Mouse (Mus musculus): ENCODE results near the gene Pou5f1.

Gene Pou5f1

DNA sequence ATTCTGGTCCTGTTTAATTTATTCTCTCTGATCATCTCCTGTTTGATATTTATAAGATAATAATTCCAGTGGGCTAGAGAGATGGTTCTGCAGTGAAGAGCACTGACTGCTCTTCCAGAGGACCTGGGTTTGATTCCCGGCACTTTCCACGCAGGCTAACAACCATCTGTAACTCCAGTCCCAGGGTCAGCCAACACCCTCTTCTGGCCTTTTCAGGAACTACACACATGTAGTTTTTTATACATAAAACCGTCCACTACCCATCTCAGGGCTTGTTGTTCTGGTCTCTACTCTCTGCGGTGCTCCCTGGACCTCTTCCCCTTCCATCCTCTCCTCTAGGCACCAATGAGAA, 44.3 kb downstream of the Pou5f1 start:
- DNase-seq (ENCODE audit: low read depth, low spot score), result no peak

DNA sequence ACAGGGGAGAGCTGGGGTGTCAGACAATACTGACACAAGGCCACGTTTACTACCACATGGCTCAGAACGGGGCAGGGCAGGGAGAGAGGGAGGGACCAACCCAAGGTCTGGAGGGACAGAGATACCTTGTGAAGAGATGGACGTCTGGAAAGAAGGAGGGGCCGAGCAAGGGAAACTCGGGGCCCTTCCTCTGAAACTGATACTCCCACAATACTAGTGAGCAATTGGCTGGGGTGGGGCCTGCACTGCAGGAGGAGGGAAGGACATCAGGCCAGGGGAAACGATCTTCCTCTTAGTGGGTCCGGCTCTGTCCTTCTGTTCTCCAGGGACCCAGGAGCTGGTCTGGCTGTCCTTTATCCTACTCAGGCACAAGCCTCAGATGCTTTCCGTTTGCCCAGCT, 45.1 kb downstream of the Pou5f1 start:
- DNase-seq (ENCODE audit: low read depth, low spot score), result no peak

DNA sequence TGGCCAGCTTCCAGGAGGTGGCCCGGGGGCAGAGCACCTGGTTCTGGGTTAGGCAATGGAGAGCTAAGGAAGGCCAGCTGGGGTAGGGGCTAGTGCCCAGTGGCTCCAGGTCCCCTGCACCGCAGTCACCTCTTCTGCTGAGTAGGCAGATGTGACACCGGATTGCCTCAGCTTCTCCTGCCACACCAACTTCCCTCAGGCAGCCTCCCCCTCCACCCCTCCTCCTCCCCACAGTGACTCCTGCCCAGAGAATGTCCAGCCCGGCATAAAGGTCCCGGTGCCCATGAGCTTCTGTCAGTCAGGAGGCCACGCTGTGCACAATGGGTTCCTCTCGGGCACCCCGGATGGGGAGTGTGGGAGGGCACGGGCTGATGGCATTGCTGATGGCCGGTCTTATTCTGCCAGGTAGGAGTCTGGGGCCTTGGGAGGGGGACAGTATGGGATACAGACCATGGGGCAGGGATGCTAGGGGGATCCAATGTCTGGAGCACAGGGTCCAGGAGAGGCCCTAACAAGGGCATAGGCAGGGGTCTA, 46.1 kb downstream of the Pou5f1 start, which contains the start of gene Cdsn:
TSS of gene Cdsn (plus strand) at position 248 of the 534 bp plus-strand sequence.
- DNase-seq (ENCODE audit: low read depth, low spot score), result no peak

DNA sequence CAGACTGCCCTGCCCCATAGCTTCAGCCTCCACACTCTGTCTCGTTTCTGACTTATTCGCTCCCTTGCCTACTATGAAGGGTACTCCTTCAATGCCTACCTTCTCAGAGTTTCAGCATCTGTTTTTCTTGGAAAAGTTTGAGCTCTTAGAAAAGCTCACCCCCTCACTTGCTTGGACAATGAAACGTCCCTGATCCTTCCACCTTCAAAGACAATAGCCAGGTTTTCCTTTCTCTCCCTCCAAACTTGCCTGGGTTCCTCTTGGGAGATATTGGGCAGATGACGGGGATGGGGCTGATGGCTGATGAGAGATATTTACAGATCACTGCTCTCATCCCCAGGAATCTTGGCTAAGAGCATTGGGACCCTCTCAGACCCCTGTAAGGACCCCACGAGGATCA, 48.5 kb downstream of the Pou5f1 start:
- no peak for DNase-seq (ENCODE audit: low read depth, low spot score)

DNA sequence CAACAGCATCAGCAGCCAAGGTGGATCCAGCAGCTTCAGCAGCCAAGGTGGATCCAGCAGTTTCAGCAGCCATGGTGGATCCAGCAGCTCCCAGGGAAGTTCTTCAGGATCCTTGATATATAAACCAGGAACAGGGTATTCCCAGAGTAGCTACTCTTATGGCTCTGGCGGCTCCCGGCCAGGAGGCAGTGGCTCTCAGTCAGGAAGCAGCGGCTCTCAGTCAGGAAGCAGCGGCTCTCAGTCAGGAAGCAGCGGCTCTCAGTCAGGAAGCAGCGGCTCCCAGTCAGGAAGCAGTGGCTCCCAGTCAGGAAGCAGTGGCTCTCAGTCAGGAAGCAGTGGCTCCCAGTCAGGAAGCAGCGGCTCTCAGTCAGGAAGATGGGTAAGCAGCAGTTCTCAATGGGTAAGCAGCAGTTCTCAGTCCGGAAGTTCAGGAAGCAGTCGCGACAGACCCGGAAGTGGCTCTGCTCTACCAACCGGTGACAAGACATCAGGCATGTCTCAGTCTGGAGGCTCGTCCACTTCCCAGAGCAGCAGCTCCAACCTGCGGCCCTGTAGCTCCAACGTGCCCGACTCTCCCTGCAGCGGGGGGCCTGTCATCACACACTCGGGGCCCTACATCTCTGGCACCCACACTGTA, 49.1 kb downstream of the Pou5f1 start:
- DNase-seq (ENCODE audit: low read depth, low spot score), result no peak

DNA sequence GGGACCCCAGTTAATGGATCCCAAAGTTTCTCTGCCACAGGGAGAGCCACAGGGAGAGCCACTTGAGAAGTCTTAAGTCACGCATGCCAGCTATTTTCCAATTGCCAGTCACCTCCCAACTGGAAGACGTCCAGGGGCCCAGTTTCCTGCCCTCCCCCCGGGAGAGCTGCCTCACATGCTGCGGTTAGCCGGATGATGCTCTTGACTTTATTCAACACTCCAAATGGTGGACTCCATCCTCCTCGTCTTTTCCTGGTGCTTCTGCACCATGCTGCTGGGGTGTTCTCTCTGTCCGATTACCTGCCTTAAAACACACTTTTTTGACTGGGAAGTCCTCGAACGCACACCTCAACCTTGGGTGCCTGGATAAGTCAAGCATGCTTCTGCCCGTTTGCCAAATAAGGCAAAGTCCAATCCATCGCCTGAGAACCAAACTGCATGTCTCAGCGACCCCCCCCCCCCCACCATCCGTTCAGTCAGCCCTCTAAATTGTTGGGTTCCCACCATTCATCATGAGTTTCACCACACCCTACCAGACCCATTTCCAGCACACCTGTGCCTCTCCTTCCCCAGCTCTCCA, 50.5 kb downstream of the Pou5f1 start:
- DNase-seq (ENCODE audit: low read depth, low spot score), result no peak

DNA sequence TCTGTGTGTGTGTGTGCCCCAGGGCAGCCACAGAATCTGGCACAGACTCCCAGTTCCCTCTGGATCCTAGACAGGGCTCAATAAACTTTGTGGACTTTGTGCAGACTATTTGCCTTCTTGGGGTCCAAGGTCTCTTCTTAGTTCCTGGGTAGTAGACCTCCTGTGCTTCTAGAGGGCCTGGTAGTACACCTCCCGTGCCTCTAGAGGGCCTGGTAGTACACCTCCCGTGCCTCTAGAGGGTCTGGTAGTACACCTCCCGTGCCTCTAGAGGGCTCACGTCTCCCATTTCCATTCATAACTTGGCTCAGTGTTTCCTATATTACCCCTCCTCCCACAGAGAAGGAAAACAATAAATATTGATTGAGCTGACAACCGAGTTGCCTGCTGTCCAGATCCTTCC, 51.0 kb downstream of the Pou5f1 start:
- peak; percentile 71 for DNase-seq (ENCODE audit: low read depth, low spot score)

DNA sequence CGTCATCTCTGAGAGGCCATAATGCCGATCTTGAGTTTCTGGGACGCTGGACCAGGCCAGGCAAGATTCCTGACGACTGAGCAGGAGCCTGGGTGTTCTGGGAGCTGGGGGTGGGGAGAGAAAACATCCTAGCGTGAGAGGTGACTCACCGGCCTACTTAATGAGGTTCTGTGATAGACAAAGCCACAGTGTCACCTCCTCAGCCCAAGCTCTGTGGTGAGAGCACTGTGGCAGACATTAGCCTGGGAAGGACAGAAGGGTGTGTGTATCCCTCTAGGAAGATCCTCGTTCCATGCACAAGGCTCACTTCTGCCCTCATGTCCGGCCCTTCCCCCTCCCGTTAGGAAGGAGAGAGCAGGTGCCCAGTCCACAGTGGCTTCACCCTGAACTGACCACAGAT, 51.5 kb downstream of the Pou5f1 start:
- DNase-seq (ENCODE audit: low read depth, low spot score), result no peak

DNA sequence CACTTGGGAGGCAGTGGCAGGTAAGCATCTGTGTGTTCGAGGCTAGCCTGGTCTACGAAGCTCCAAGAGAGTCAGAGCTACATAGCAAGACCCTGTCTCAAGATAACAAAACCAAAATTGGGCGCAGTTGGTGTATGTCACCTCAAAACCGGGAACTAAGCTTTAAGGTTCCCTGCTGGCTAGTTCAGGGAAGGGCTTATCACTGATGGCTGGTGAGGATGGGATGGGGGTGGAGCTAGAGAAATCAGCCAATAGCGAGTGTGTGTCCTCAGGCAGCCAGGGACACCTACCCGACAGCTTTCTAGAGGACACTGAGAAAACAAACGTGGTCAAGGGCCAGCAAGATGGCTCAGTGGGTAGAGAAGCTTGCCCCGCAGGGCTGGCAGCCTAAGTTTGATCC, 52.4 kb downstream of the Pou5f1 start:
- DNase-seq (ENCODE audit: low read depth, low spot score), result no peak
